ENCODE assay signal across 23 mouse cellular contexts in genomic region chr2:126598359-126598758, GRCm38 (mm10). TPM values are rescaled to one million over a fixed set of nuclear protein-coding genes. Genes with fewer than 3 reads are reported as not detected.
A peak's percentile ranks its signal among the peaks of the same experiment; 100 is the strongest.
DNase-seq lines count a peak whose midpoint lies in the region; ATAC-seq and TF ChIP-seq lines count a peak whose summit lies in the region.
"Had no signal": no experiment of that assay in that cellular context is flagged by ENCODE, and none has a peak within 500 bp of the region (broad histone marks: within the 10 kb centered on the region; RNA-seq: fewer than 3 reads in every experiment).

No protein-coding gene starts in this region.

- no peaks in the 10 kb centered on the region for H3K36me3 ChIP-seq in kidney, adult 2 months (ENCODE audit: control insufficient read depth, insufficient read depth, low read length)
- no peaks in the 10 kb centered on the region for H3K36me3 ChIP-seq in kidney, embryonic 16.5 days (ENCODE audit: insufficient read depth, low read length)
- H3K36me3 ChIP-seq in CH12.LX (replicated peaks in 1 of 2; ENCODE audit: control insufficient read depth in 1 of 2, insufficient read depth in 1 of 2, low read length in 1 of 2) = no peaks in the 10 kb centered on the region
- H3K36me3 ChIP-seq in MEL (ENCODE audit: control insufficient read depth in 1 of 2, insufficient read depth in 2 of 2, low read length in 2 of 2) = peaks cover 0 to 6% of the 10 kb centered on the region in 2 experiments; a peak in 2 of 4 replicates
- H3K36me3 ChIP-seq: G1E; heart, embryonic 10.5 days; liver, embryonic 15.5 days; midbrain, embryonic 10.5 days had no signal

- H3K79me2 ChIP-seq in CH12.LX (replicated peaks; ENCODE audit: control insufficient read depth, extremely low read depth, insufficient read depth, poor library complexity, severe bottlenecking) (no peaks in the 10 kb centered on the region), MEL (ENCODE audit: control insufficient read depth, insufficient read depth, low read length, poor library complexity) (no peaks in the 10 kb centered on the region)

- no peak for TF ChIP-seq EP300 in CH12.LX (IDR thresholded peaks at IDR 0.05; ENCODE audit: low read length)
- no peak for TF ChIP-seq EP300 in MEL (IDR thresholded peaks at IDR 0.05; ENCODE audit: low read depth in 1 of 2, low read length in 2 of 2)

- WGBS in kidney, adult 2 months = 57% methylated on average over 2 of the region's 2 CpGs
- 54% methylated on average over 2 of the region's 2 CpGs for WGBS in kidney, embryonic 16.5 days
- 70% methylated on average over 2 of the region's 2 CpGs for WGBS in lung, adult 2 months

- in situ Hi-C loops in CH12.LX (cut with MboI; ENCODE audit: low pct_ligation_motif_present, low pct_unique_long_range_greater_than_20kb, low sequenced_read_pairs) = loop anchor here (10.0 kb wide), 2 partner anchors 186 to 406 kb away; partner anchors contain the start of genes Ap4e1 and Usp50

- TF ChIP-seq CTCF in kidney, adult 2 months (conservative IDR thresholded peaks at IDR 0.05; ENCODE audit: insufficient read depth, insufficient read length, low read depth, low read length) = 0 out of 2 replicates have a peak, but pooled peaks have one; percentile 31
- no peak for TF ChIP-seq CTCF in lung, adult 2 months (IDR thresholded peaks at IDR 0.05; ENCODE audit: insufficient read depth, low read length)
- TF ChIP-seq CTCF in CH12.LX (conservative IDR thresholded peaks at IDR 0.05 in 1 of 2, IDR thresholded peaks at IDR 0.05 in 1 of 2; ENCODE audit: low read depth in 2 of 2, low read length in 2 of 2) = peak in 1 of 2 experiments; percentile 66; a peak in 2 of 4 replicates
- TF ChIP-seq CTCF in MEL (IDR thresholded peaks at IDR 0.05 in 2 of 3, conservative IDR thresholded peaks at IDR 0.05 in 1 of 3; ENCODE audit: control insufficient read depth in 1 of 3, insufficient read depth in 1 of 3, low read depth in 2 of 3, low read length in 3 of 3, poor library complexity in 1 of 3, severe bottlenecking in 1 of 3) = peak in 1 of 3 experiments; percentile 28; a peak in 2 of 6 replicates

- H3K27ac ChIP-seq in kidney, adult 2 months (ENCODE audit: insufficient read depth, low read depth, low read length) = no peak overlapping the region
- H3K27ac ChIP-seq in kidney, embryonic 16.5 days (ENCODE audit: low read length) = no peak overlapping the region
- no peak overlapping the region for H3K27ac ChIP-seq in CH12.LX (ENCODE audit: insufficient read depth, low read depth)
- no peak overlapping the region for H3K27ac ChIP-seq in MEL (ENCODE audit: control insufficient read depth, low read depth, low read length)
- H3K27ac ChIP-seq: gastrocnemius, adult 2 months; heart, embryonic 10.5 days; liver, embryonic 15.5 days; midbrain, embryonic 10.5 days had no signal

- no peak for ATAC-seq in kidney, embryonic 16.5 days (ENCODE audit: low FRiP score, low TSS enrichment)
- ATAC-seq: forebrain, embryonic 14.5 days; hindbrain, embryonic 16.5 days had no signal

- H3K4me2 ChIP-seq in kidney, embryonic 16.5 days (replicated peaks; ENCODE audit: low read depth, low read length) = no peak overlapping the region
- peak overlapping the region; percentile 52 for H3K4me2 ChIP-seq in CH12.LX (ENCODE audit: insufficient read depth, low read depth, poor library complexity, severe bottlenecking)
- H3K4me2 ChIP-seq: liver, embryonic 15.5 days had no signal

- H3K9me3 ChIP-seq in kidney, embryonic 16.5 days (ENCODE audit: low read length) = no peaks in the 10 kb centered on the region
- no peaks in the 10 kb centered on the region for H3K9me3 ChIP-seq in CH12.LX (replicated peaks; ENCODE audit: low read length)
- no peaks in the 10 kb centered on the region for H3K9me3 ChIP-seq in MEL (replicated peaks; ENCODE audit: insufficient read depth, low read length)
- H3K9me3 ChIP-seq: G1E; heart, embryonic 10.5 days; liver, embryonic 15.5 days; midbrain, embryonic 10.5 days had no signal

- no peak for TF ChIP-seq POLR2A in kidney, adult 2 months (IDR thresholded peaks at IDR 0.05; ENCODE audit: low read depth, low read length)
- no peak for TF ChIP-seq POLR2A in lung, adult 2 months (IDR thresholded peaks at IDR 0.05; ENCODE audit: borderline replicate concordance, extremely low read depth, low read depth, low read length)
- no peak for TF ChIP-seq POLR2A in CH12.LX (IDR thresholded peaks at IDR 0.05; ENCODE audit: low read depth, low read length)
- TF ChIP-seq POLR2A in MEL (IDR thresholded peaks at IDR 0.05; ENCODE audit: control insufficient read depth in 1 of 2, insufficient read depth in 1 of 2, low read depth in 1 of 2, low read length in 2 of 2, poor library complexity in 1 of 2) = no peak

- DNase-seq in kidney, adult 2 months = no peak
- peak; percentile 33 for DNase-seq in lung, postnatal 36 days
- no peak for DNase-seq in lung, adult 2 months
- DNase-seq in CH12.LX (ENCODE audit: extremely low read depth) (peak; percentile 33), MEL (ENCODE audit: low read depth, low spot score) (no peak)
- no peak for DNase-seq in gastrocnemius, postnatal 14 days
- DNase-seq: adrenal gland, adult 8-10 months; cerebellum, adult 8-10 months; gastrocnemius, adult 2 months; kidney, adult 11 months; layer of hippocampus, postnatal 36 days; right cerebral cortex, adult 18-20 months; right cerebral cortex, postnatal 4 days had no signal

- intact Hi-C loops in gastrocnemius, postnatal 14 days (cut with DNase I; ENCODE audit: low total_unique reads) = loop anchor here (10.0 kb wide), 2 partner anchors 66 to 186 kb away; partner anchors contain the start of gene Usp50

- no peak overlapping the region for H3K9ac ChIP-seq in kidney, embryonic 16.5 days (replicated peaks; ENCODE audit: low read length)
- H3K9ac ChIP-seq in CH12.LX (ENCODE audit: insufficient read depth, low read depth) = peak overlapping the region; percentile 61; the same call in 1 of the 2 replicates
- H3K9ac ChIP-seq in MEL (ENCODE audit: control insufficient read depth, low read depth, low read length, poor library complexity, severe bottlenecking) = no peak overlapping the region
- H3K9ac ChIP-seq: liver, embryonic 15.5 days had no signal

- dilution Hi-C loops in CH12.LX (cut with MboI; ENCODE audit: extremely low pct_ligation_motif_present, extremely low pct_unique_long_range_greater_than_20kb, low sequenced_read_pairs) = no loop called here

- peak; percentile 18 for TF ChIP-seq RAD21 in CH12.LX (IDR thresholded peaks at IDR 0.05; ENCODE audit: low read depth, low read length)
- TF ChIP-seq RAD21 in MEL (IDR thresholded peaks at IDR 0.05; ENCODE audit: low read depth, low read length) = no peak

- H3K27me3 ChIP-seq in kidney, adult 2 months (replicated peaks; ENCODE audit: control insufficient read depth, insufficient read depth, low read length) = no peaks in the 10 kb centered on the region
- no peaks in the 10 kb centered on the region for H3K27me3 ChIP-seq in kidney, embryonic 16.5 days (ENCODE audit: insufficient read depth, low read length)
- H3K27me3 ChIP-seq in CH12.LX (replicated peaks) = no peaks in the 10 kb centered on the region
- H3K27me3 ChIP-seq in MEL (ENCODE audit: control insufficient read depth in 1 of 2, insufficient read depth in 2 of 2, low read length in 2 of 2) = no peaks in the 10 kb centered on the region
- H3K27me3 ChIP-seq: liver, embryonic 15.5 days had no signal

- H3K4me1 ChIP-seq in kidney, adult 2 months (ENCODE audit: control insufficient read depth, insufficient read depth, low read length) = peaks cover 9% of the 10 kb centered on the region; the same call in 1 of the 2 replicates
- H3K4me1 ChIP-seq in kidney, embryonic 16.5 days (ENCODE audit: insufficient read depth, low read length) = peaks cover 4% of the 10 kb centered on the region
- peaks cover 5% of the 10 kb centered on the region; the same call in 1 of the 2 replicates for H3K4me1 ChIP-seq in lung, adult 2 months (ENCODE audit: control insufficient read depth, insufficient read depth, low read length)
- peaks cover 8 to 38% of the 10 kb centered on the region in 2 experiments for H3K4me1 ChIP-seq in CH12.LX (ENCODE audit: control insufficient read depth in 1 of 2, insufficient read depth in 2 of 2)
- peaks cover 6 to 15% of the 10 kb centered on the region in 2 experiments for H3K4me1 ChIP-seq in MEL (ENCODE audit: control insufficient read depth in 1 of 2, insufficient read depth in 2 of 2, low read length in 2 of 2)

- H3K4me3 ChIP-seq in kidney, adult 2 months (ENCODE audit: insufficient read depth, low read depth, low read length) = no peak overlapping the region
- no peak overlapping the region for H3K4me3 ChIP-seq in kidney, embryonic 16.5 days (ENCODE audit: low read length)
- no peak overlapping the region for H3K4me3 ChIP-seq in lung, adult 2 months (replicated peaks; ENCODE audit: extremely low read depth, low read depth, low read length)
- peak overlapping the region; percentile 24 to 62 (median 57) for H3K4me3 ChIP-seq in CH12.LX (replicated peaks in 1 of 3; ENCODE audit: low read depth in 2 of 3, low read length in 2 of 3, poor library complexity in 1 of 3)
- H3K4me3 ChIP-seq in MEL (ENCODE audit: control insufficient read depth in 1 of 2, insufficient read depth in 1 of 2, low read depth in 2 of 2, low read length in 2 of 2) = peak overlapping the region; percentile 58 to 82; a peak in 3 of 4 replicates
- H3K4me3 ChIP-seq: gastrocnemius, adult 2 months; heart, embryonic 10.5 days; liver, embryonic 15.5 days; midbrain, embryonic 10.5 days; myocyte had no signal

TF ChIP-seq in MEL, 35 proteins besides CTCF, POLR2A, EP300 and RAD21 (continues in another document):
- no peak for TF ChIP-seq GATA1 (IDR thresholded peaks at IDR 0.05; ENCODE audit: low read depth, low read length)

RNA-seq across cellular contexts. Expression of gene Hdc, which starts 20.7 kb away (rescaled TPM):
- polyA plus RNA-seq in kidney, adult 2 months (2012; rRNA removed) = 8.1 and 11.7 TPM in 2 replicates
- 126 and 129 TPM in 2 replicates for polyA plus RNA-seq in kidney, embryonic 16.5 days (2015; fragmentation: Nextera tagmentation; extraction: Ambion mirVana)
- polyA plus RNA-seq in lung, adult 2 months (2012; rRNA removed) = 59.1 and 75.3 TPM in 2 replicates
- total RNA-seq in CH12.LX (2012; rRNA removed) (0.80 and 1.8 TPM in 2 replicates), CH12.LX (2014; rRNA removed) (1.5 and 2.9 TPM in 2 replicates), MEL (2012; rRNA removed) (2.2 and 2.8 TPM in 2 replicates)
- polyA plus RNA-seq in CH12.LX (2012; ENCODE audit: insufficient read length, low read depth) (1.1 and 1.6 TPM in 2 replicates), MEL (2012; ENCODE audit: insufficient read depth in 1 of 2, insufficient read length in 2 of 2, low read depth in 1 of 2, low replicate concordance in 2 of 2, missing spikeins in 1 of 2) (1 to 10 TPM in 1 of 2 experiments, not detected in 1; 5.5 TPM)
- total RNA-seq in gastrocnemius, postnatal 14 days (2021) = 1 to 10 TPM in 1 of 2 experiments, under 1 TPM in 1; 0.37 to 1.5 TPM

RNA-seq across cellular contexts. Expression of gene Slc27a2, which starts 46.2 kb away (rescaled TPM):
- 1,333 and 1,911 TPM in 2 replicates for polyA plus RNA-seq in kidney, adult 2 months (2012; rRNA removed)
- polyA plus RNA-seq in kidney, embryonic 16.5 days (2015; fragmentation: Nextera tagmentation; extraction: Ambion mirVana) = 69.6 and 80.9 TPM in 2 replicates
- 2.4 and 2.7 TPM in 2 replicates for polyA plus RNA-seq in lung, adult 2 months (2012; rRNA removed)
- total RNA-seq in CH12.LX (2012; rRNA removed) (not detected in 2 replicates), CH12.LX (2014; rRNA removed) (not detected in 2 replicates), MEL (2012; rRNA removed) (not detected in 2 replicates)
- polyA plus RNA-seq in CH12.LX (2012; ENCODE audit: insufficient read length, low read depth) (not detected in 2 replicates), MEL (2012; ENCODE audit: insufficient read depth in 1 of 2, insufficient read length in 2 of 2, low read depth in 1 of 2, low replicate concordance in 2 of 2, missing spikeins in 1 of 2) (not detected)
- total RNA-seq in gastrocnemius, postnatal 14 days (2021) = under 1 TPM in 1 of 2 experiments, not detected in 1; 0.21 TPM
- total RNA-seq: gastrocnemius, adult 2 months had no signal
- polyA plus RNA-seq: activated CD4-positive, CD25-positive, alpha-beta regulatory T cell, adult 4 months; G1E; limb, embryonic 11.5 days; myocyte had no signal

Comparison
In these comparisons a context has a peak if more than half of its experiments do, and no peak if none do; other contexts are left out.
1. DNase-seq: peak in lung, postnatal 36 days (single experiment) and CH12.LX (single experiment); none in kidney, adult 2 months (single experiment), lung, adult 2 months (single experiment), MEL (single experiment) and gastrocnemius, postnatal 14 days (single experiment).
2. H3K4me3 ChIP-seq: peak in CH12.LX (3 of 3) and MEL (2 of 2); none in kidney, adult 2 months (single experiment), kidney, embryonic 16.5 days (single experiment) and lung, adult 2 months (single experiment).
3. RNA of gene Slc27a2, which starts 46.2 kb away (polyA plus RNA-seq): 1,333 to 1,911 TPM in kidney, adult 2 months and 69.6 to 80.9 TPM in kidney, embryonic 16.5 days; 2.4 to 2.7 TPM in lung, adult 2 months, not detected in MEL and not detected in CH12.LX; every median in the first group is over 10 times any median in the second.